Comparison of ENCODE assay signal across 11 mouse cellular contexts in genomic region chr3:87511971-87512765, GRCm38 (mm10). TPM values are rescaled to one million over a fixed set of nuclear protein-coding genes. Genes with fewer than 3 reads are reported as not detected.
DNase-seq lines count a peak whose midpoint lies in the region; ATAC-seq and TF ChIP-seq lines count a peak whose summit lies in the region.
"Had no signal": no experiment of that assay in that cellular context is flagged by ENCODE, and none has a peak within 500 bp of the region (broad histone marks: within the 10 kb centered on the region; RNA-seq: fewer than 3 reads in every experiment).

No protein-coding gene starts in this region.

- H3K9ac ChIP-seq in lung, postnatal 0 days (replicated peaks; ENCODE audit: low read depth): no peak overlapping the region
- no peak overlapping the region for H3K9ac ChIP-seq in intestine, embryonic 14.5 days (ENCODE audit: low read length)
- no peak overlapping the region for H3K9ac ChIP-seq in stomach, embryonic 14.5 days (replicated peaks; ENCODE audit: low read depth, low read length)
- H3K9ac ChIP-seq: embryonic facial prominence, embryonic 15.5 days; hindbrain, embryonic 14.5 days had no signal

- no peak for TF ChIP-seq EP300 in lung, postnatal 0 days (IDR thresholded peaks at IDR 0.05)

- no peak for TF ChIP-seq CTCF in lung, postnatal 0 days (IDR thresholded peaks at IDR 0.05)

- H3K4me1 ChIP-seq in lung, postnatal 0 days (ENCODE audit: insufficient read depth, low read depth, low read length): peaks cover 7% of the 10 kb centered on the region; the same call in 1 of the 2 replicates
- H3K4me1 ChIP-seq in intestine, embryonic 14.5 days (replicated peaks; ENCODE audit: control insufficient read depth, insufficient read depth, low read length): peaks cover 11% of the 10 kb centered on the region
- H3K4me1 ChIP-seq in stomach, embryonic 14.5 days (ENCODE audit: control insufficient read depth, insufficient read depth, low read length): 0 out of 2 replicates have a peak, but pooled peaks cover 7% of the 10 kb centered on the region

- 19% methylated on average over 16 of the region's 16 CpGs for WGBS in lung, postnatal 0 days
- WGBS in intestine, embryonic 14.5 days: 37% methylated on average over 16 of the region's 16 CpGs
- WGBS in stomach, embryonic 14.5 days: 39% methylated on average over 16 of the region's 16 CpGs

- no peak overlapping the region for H3K4me3 ChIP-seq in lung, postnatal 0 days (ENCODE audit: low read depth, low read length)
- H3K4me3 ChIP-seq in intestine, embryonic 14.5 days (ENCODE audit: low read depth, low read length): no peak overlapping the region
- no peak overlapping the region for H3K4me3 ChIP-seq in stomach, embryonic 14.5 days (ENCODE audit: low read depth, low read length)
- H3K4me3 ChIP-seq: embryonic facial prominence, embryonic 15.5 days had no signal

- H3K9me3 ChIP-seq in lung, postnatal 0 days (ENCODE audit: low read length): no peaks in the 10 kb centered on the region
- H3K9me3 ChIP-seq in intestine, embryonic 14.5 days (ENCODE audit: control insufficient read depth, low read length): no peaks in the 10 kb centered on the region
- no peaks in the 10 kb centered on the region for H3K9me3 ChIP-seq in stomach, embryonic 14.5 days (ENCODE audit: control insufficient read depth, low read depth, low read length)
- H3K9me3 ChIP-seq: embryonic facial prominence, embryonic 15.5 days had no signal

- DNase-seq in cerebellum, postnatal 14 days: peak; percentile 42 to 43
- DNase-seq in cerebellum, postnatal 4 days (ENCODE audit: low spot score in 2 of 2): no peak
- peak; percentile 50 for DNase-seq in lung, postnatal 0 days (ENCODE audit: low spot score)
- no peak for DNase-seq in lung, postnatal 10 days
- peak; percentile 58 for DNase-seq in intestine, embryonic 14.5 days (ENCODE audit: low spot score)
- no peak for DNase-seq in right cerebral cortex, postnatal 10 days (ENCODE audit: low spot score in 2 of 2)
- no peak for DNase-seq in left cerebral cortex, adult 11 months (ENCODE audit: low spot score)

- no peak overlapping the region for H3K27ac ChIP-seq in lung, postnatal 0 days (ENCODE audit: low read length)
- no peak overlapping the region for H3K27ac ChIP-seq in intestine, embryonic 14.5 days (ENCODE audit: low read depth)
- no peak overlapping the region for H3K27ac ChIP-seq in stomach, embryonic 14.5 days (ENCODE audit: low read length)
- H3K27ac ChIP-seq: embryonic facial prominence, embryonic 15.5 days; hindbrain, embryonic 14.5 days had no signal

- no peak overlapping the region for H3K4me2 ChIP-seq in lung, postnatal 0 days (replicated peaks; ENCODE audit: low read depth, low read length)
- H3K4me2 ChIP-seq in intestine, embryonic 14.5 days (ENCODE audit: low read length): no peak overlapping the region
- no peak overlapping the region for H3K4me2 ChIP-seq in stomach, embryonic 14.5 days (replicated peaks; ENCODE audit: low read depth, low read length)
- H3K4me2 ChIP-seq: embryonic facial prominence, embryonic 15.5 days; hindbrain, embryonic 14.5 days; midbrain, embryonic 11.5 days had no signal

- ATAC-seq in lung, postnatal 0 days: peak; percentile 20; the same call in 1 of the 2 replicates
- ATAC-seq in intestine, embryonic 14.5 days (replicated peaks; ENCODE audit: low FRiP score, low TSS enrichment, low read depth): peak; percentile 70
- peak; percentile 56 for ATAC-seq in stomach, embryonic 14.5 days (ENCODE audit: insufficient number of reproducible peaks, insufficient read depth, low FRiP score, low read depth)

- no peaks in the 10 kb centered on the region for H3K27me3 ChIP-seq in lung, postnatal 0 days (replicated peaks; ENCODE audit: insufficient read depth, low read length)
- H3K27me3 ChIP-seq in intestine, embryonic 14.5 days (replicated peaks; ENCODE audit: control insufficient read depth, insufficient read depth, low read length): no peaks in the 10 kb centered on the region
- H3K27me3 ChIP-seq in stomach, embryonic 14.5 days (ENCODE audit: control insufficient read depth, insufficient read depth, low read length): no peaks in the 10 kb centered on the region
- H3K27me3 ChIP-seq: embryonic facial prominence, embryonic 15.5 days had no signal

- no peaks in the 10 kb centered on the region for H3K36me3 ChIP-seq in lung, postnatal 0 days (ENCODE audit: insufficient read depth, low read length)
- no peaks in the 10 kb centered on the region for H3K36me3 ChIP-seq in intestine, embryonic 14.5 days (ENCODE audit: control insufficient read depth, insufficient read depth, low read length)
- no peaks in the 10 kb centered on the region for H3K36me3 ChIP-seq in stomach, embryonic 14.5 days (ENCODE audit: control insufficient read depth, insufficient read depth, low read length)
- H3K36me3 ChIP-seq: embryonic facial prominence, embryonic 15.5 days had no signal

RNA-seq across cellular contexts. Expression of gene Etv3, which starts 13.0 kb away (rescaled TPM):
- polyA plus RNA-seq in lung, postnatal 0 days (2015; fragmentation: Nextera tagmentation; extraction: Ambion mirVana): 13.8 and 15.6 TPM in 2 replicates
- 10.1 and 10.5 TPM in 2 replicates for polyA plus RNA-seq in intestine, embryonic 14.5 days (2014; fragmentation: Nextera tagmentation; extraction: Ambion mirVana)
- 10.7 and 10.8 TPM in 2 replicates for polyA plus RNA-seq in stomach, embryonic 14.5 days (2014; fragmentation: Nextera tagmentation; extraction: Ambion mirVana)

Comparison
In these comparisons a context has a peak if more than half of its experiments do, and no peak if none do; other contexts are left out.
1. DNase-seq: peak in cerebellum, postnatal 14 days (2 of 2), lung, postnatal 0 days (single experiment) and intestine, embryonic 14.5 days (single experiment); none in cerebellum, postnatal 4 days (0 of 2), lung, postnatal 10 days (single experiment), right cerebral cortex, postnatal 10 days (0 of 2) and left cerebral cortex, adult 11 months (single experiment).
2. ATAC-seq: peak in every context shown above with its lines; median percentile 70 in intestine, embryonic 14.5 days; 56 in stomach, embryonic 14.5 days; 20 in lung, postnatal 0 days.